Mouse (Mus musculus) embryo, embryonic 11 days (tissue): ENCODE measurements at regions not wholly inside any gene's neighbourhood (a gene's known extent, or its start where the extent isn't known, plus 50 kb on each side); places are given as distances from the start of the nearest gene placed in this dataset.

ENCODE experiments used
- DNase-seq: peaks from one replicate; pipeline ENCODE4 v3.0.0-alpha.2; 2015

DNA sequence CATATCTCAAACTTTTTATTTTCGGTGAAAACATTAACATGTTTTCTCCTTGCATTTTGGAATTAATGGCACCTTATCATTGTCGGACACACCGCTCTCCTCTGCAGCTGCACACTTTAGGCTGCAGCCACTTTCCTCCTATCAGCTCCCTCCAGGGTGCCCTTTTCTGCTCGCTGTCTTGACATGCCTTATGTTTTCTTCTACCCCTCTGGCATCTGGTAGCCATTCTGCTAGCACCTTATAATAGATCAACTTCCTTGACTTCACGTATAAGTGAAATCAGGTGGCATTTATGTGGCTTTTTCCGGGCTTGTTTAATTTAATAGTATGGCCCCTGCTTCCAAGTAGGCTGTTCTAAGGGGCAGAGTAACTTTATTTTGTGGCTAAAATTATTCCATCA lies 747.8 kb downstream of the Slitrk6 start:
- DNase-seq = peak; percentile 45

- DNase-seq = no peak
Observed at GRCm38 (mm10) chr14:109985026-109985425, 769.9 kb downstream of the Slitrk6 start.

- no peak for DNase-seq
Observed at GRCm38 (mm10) chr14:109958008-109958407, 796.9 kb downstream of the Slitrk6 start.

DNA sequence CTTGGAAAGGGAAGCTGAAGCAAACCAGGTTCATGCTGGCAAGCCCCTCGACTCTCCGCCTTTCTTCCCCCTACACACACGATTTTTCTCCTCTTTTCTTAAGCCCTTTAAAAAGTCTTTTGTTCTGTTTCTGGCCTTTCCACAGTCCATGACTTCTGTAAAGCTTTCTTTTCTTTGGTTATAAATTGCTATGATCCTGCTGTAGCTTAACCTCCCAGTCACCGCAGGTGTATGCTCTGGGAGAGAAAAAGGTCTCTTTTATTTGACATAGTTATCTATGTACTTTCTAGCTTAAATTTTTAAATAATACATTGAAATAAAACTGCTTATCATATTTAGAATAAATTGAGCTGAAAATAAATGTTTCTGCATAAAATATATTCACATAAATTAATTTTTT lies 813.0 kb downstream of the Slitrk6 start:
- DNase-seq = no peak

DNA sequence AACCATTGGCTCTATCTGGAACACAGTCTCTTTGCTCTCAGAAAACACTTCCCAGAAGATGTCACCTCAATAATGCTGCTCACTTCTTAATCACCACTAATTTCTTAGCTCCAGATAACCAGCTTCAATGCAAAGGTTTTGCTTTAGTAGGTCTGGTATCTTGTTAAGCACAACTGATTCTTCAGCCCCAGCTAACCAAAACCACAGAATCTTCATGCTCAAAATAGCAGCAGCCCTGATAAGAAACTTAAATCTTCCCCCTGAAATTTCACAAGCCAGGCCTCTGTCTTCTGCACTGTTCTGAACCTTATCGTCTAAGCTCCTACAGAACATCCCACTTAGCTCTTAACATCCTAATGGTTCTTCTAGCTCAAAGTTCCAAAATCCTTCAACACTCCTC lies 813.8 kb downstream of the Slitrk6 start:
- DNase-seq = no peak

- DNase-seq = no peak
Observed at GRCm38 (mm10) chr14:109937432-109937831, 817.5 kb downstream of the Slitrk6 start.

DNA sequence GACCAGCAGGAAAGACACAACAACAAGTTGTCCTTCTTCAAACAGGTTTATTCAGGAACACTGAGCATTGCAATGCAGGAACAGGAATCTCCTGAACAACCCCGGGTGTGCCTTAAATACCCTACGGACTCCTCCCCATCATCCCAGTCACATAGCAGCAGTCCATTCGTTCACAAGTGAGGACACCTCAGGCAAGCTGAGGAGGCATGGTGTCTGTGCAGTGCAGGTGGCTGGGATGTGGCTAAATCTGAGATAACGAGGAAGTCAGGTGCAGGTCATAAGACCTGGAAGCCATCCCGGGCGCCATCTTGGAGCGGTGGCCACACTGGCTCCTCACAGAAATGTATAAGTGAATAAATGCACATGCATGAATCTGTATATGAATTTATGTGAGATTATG lies 826.0 kb downstream of the Slitrk6 start:
- DNase-seq = no peak

DNA sequence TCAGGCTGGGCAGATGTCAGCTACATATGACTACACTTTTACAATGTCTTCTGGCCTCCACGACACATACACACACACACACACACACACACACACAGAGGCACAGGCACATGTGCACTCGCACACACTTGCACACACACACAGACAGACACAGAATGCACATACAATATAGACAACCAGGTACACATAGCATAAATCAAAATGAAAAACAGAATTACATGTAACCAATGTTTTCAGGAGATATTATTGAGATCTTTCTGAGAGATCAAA lies 863.1 kb downstream of the Slitrk6 start:
- DNase-seq = no peak

- no peak for DNase-seq
Observed at GRCm38 (mm10) chr14:109891151-109891895, 863.6 kb downstream of the Slitrk6 start.

DNA sequence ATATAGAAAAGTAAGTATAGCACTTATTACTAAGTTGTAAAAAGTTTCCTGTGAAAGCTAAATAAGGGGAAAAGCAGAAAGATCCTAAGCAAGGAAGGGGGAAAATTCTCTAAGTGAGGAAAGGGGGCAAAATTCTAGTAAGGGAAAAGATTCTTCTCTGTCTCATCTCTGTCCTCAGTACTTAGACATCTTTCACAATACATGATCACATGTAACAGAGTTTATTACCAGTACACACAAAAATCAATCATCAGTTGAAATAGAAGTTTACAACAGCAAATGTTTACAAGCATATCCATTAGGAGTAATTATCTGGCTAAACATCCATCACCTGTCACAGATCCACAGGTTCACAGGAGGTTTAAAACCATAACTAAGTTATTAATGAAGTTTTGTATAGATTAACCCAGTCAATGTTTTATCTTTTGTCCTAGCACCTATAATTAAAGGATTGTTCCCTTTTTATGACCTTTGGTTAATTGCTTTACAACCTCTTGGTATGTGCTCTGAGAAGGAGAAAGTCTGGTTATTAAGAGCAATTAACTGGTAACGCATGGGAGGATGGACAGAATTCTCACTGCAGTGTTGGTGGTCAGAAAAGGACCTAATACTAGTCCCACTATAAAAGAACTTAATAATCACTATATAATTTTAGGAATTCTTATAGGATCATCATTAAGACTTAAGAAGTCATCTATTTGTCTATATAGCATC lies 877.8 kb downstream of the Slitrk6 start:
- DNase-seq = no peak

DNA sequence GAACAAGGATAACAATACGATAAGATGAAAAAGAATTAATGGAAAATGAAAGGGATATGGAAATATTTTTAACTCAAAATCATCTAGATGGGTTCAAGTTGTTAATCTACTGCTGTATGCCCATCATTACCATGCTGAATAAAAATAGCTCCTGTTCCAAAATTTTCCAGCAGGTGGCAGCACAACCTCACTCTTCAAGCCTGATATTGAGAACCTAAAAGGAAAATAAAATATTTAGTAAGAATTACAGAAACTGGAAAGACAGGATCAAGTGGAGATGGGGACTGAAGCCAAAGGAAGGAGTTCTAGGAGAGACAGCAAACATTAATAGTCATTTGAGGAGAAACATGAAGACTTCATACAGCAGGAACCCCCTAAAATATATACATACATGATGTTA lies 880.7 kb downstream of the Slitrk6 start:
- DNase-seq = peak; percentile 64

GRCm38 (mm10) chr14:109840354-109841104 lies 914.4 kb downstream of the Slitrk6 start:
- peak; percentile 44 for DNase-seq

DNA sequence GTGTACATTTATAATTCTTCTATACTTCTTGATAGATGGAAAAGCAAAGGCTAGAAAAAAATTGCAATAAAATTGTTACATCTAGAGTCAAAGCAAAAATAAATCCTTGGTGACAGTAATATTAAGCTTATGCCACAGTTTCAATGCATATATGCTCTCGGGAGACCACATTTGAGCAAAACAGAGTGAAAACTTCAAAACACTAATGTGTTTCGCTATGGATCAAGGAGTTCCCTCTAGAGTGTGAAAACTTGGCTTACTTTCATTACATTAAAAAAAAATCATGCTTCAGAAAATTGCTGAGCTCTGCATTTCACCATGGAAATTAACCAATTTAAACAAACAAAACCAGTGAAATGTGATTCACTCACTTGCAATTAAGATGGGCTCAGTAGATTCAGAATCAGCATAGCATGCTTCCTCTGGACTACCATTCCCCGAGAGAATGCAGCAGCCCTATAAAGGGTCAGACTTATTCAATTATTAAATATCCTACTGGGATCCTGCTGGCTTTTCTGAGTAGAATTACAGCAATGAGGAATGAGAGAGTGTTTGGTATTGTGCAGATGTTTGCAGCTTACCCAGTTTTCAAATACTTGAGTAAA lies 888.7 kb upstream of the Slitrk1 start:
- peak; percentile 4 for DNase-seq

GRCm38 (mm10) chr14:109772246-109772645 lies 858.3 kb upstream of the Slitrk1 start:
- no peak for DNase-seq

DNA sequence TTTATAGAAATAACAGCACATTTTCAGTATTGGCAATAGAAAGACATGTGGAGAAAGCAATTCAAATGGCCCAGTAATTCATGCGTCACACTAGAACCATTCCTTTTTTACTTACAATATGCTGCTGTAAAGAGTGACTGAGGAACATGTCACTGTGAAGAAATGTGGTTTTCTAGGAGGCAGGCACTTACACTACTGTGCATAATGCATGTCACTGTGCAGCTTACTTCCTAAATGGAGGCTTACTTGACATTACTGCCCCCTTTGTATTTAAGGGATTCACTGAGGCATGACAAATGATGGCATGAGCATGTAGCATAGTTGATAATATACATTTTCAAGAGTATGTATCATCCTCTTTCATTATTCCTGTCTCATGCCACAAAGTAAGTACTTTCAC lies 846.9 kb upstream of the Slitrk1 start:
- no peak for DNase-seq
